Mouse (Mus musculus) brain, embryonic 14.5 days (tissue): ENCODE data around the gene Eml6.

Experiments used
- CTCF ChIP-seq: fragments of 200-500 bp; IDR thresholded peaks from 2 replicates; pipeline ENCODE4 v1.5.1; 2012; ENCODE audit warnings: inconsistent platforms, mild to moderate bottlenecking, moderate library complexity, borderline replicate concordance; ENCODE audit not compliant: insufficient read depth, insufficient read length; ENCODE audit errors: extremely low read depth
- POLR2A ChIP-seq: fragments of 200-500 bp; IDR thresholded peaks from 2 replicates; pipeline ENCODE4 v1.6.1; 2012; ENCODE audit warnings: mild to moderate bottlenecking, inconsistent platforms, borderline replicate concordance; ENCODE audit not compliant: poor library complexity, insufficient read depth, insufficient read length, severe bottlenecking; ENCODE audit errors: extremely low read depth

GRCm38 (mm10) chr11:29747881-29748280 is 278.0 kb downstream of the Eml6 start:
- TF ChIP-seq POLR2A (no peak), CTCF (no peak)
